Mouse (Mus musculus): ENCODE measurements around the gene Stk32b.

The Stk32b gene

DNA sequence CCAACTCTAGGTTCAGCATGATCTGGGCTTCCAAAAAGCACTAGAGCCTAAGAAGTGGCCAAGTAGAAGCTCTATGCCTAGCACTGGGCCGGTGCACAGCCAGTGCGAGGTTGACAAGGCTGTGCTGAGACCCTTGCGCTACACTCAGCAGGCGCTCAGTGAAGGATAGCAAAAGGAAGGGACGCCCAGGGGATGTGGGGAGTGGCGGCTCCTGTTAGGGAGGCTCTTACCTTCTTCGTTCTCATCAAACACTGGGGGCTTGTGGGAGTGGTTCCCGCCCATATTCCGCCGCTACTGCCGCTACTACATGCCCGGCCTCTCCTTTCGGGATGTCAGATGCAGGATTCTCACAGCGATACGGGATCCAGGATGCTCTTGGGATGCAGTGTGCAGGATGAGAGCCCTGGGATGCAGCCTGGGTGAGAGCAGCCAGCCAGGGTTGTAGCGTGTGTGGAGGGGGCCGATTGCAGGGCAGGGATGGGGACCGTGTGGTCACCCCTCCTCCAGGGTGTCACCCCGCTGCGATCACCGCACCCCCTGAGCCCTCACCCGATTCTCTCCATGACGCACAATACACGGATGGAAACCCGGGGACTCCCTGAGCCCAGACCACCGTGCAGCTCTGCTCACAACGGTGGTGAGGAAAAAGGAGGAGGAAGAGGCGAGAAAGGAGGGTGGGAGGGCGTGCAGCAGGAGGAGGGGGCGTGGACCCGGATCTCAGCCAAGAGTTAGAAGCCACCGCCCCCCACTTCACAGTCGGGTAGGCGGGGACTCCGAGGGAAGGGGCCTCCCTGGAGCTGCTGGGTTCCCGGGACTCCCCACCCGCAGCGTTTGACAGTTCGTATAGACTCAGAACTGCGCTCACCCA lies at the start of gene Stk32b:
Stk32b (minus strand) TSS at position 667 of the 868 bp plus-strand sequence.
- peak; percentile 35 for ATAC-seq (ENCODE audit: low TSS enrichment)

DNA sequence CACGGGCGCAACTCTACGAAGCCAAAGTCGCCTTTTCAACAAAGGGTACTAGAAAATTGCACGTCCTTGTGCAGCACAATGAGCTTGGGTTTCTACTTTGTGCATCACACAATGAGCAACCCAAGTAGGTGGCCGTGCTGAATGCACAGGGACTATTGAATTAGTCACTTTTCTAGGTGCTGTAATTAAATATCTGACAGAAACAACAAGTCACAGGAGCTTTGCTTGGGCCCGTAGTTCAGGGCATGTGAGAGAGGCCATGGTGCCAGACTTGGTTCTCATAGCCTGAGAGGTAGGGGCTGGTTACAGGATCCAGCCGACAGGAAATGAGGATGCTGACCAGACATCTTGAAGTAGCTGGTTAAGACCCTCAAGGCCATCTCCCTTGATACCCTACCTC lies 48.9 kb upstream of the Stk32b start:
- ATAC-seq (ENCODE audit: low TSS enrichment), result no peak

DNA sequence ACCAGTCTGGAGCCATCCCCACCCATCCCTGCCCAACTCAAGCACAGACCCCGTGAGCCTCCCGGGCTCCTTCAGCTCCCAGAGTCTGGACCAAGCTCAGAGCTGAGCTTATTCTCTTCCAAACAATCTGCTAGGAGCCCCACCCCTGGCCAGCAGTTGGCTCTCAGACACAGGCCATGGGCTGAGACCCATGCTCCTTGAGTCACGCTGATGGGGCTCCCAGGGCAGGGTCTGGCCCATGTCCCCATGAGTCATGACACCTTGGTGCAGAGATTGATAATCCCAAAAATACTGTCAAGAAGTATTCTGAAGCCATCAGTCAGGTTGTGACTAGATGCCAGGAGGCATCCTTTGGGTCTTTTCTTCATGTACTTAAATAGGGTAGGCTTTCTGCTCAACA lies 45.1 kb upstream of the Stk32b start:
- no peak for ATAC-seq (ENCODE audit: low TSS enrichment)

DNA sequence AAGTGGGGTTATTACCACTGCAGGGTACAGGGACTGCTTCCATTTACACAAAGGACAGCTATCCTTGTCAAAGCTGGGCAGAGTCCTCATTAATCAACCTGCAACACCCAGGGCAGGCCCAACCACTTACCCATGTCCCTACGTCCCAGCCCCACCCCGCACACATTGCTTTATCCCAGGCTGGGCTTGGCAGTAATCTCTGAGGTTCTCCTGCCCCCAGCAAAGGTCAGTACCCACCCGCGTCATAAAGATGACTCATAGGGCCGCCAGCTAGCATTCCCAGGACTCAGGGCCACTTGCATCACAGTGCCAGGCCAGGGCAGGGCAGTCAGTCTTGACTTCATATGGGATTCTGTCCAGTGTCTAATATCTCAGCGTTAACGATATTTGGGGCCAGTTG lies 36.4 kb upstream of the Stk32b start:
- no peak for ATAC-seq (ENCODE audit: low TSS enrichment)

DNA sequence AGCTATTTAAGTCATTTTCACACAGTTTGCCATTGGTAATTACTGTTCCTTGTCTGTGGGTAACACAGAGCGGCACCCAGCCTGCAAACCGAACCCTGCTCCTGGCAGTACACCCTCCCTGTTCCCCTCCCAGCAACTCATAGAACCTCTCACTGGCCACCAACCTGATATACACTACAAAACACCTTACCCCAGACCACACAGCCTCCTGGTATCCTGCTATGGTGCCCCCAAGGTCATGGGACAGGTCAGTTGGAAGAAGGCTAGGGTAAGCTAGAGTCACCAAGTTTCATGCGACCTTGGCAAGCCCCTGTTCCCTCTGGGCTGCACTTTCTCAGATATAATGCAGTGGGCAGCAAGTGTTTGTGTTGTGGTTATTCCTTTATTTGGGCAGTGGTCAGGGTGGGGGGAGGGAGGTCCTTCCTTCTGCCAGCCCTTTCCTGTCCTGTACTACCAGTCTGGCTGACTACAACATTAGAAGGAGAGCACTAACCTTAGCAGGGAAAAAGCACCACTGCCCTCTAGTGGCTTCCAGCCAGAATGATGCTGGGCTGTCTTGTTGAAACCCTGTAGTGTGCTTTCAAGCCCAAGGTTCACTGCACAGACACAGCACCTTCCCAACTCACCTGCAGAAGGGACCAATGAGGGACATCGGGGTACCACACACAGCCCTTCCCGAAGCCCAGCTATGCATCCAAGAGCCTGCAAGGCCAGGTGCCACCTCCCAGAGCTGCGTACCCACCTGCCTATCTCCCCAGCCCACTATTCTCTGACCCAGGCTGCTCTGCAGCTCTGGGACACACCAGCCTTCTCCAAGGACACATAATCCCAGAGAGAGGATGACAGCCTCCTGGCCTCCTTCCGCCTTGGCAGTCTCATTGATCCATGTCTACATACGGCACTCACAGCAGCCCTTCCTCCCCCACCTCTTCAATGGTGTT lies 35.3 kb upstream of the Stk32b start:
- ATAC-seq (ENCODE audit: low TSS enrichment), result peak; percentile 98

DNA sequence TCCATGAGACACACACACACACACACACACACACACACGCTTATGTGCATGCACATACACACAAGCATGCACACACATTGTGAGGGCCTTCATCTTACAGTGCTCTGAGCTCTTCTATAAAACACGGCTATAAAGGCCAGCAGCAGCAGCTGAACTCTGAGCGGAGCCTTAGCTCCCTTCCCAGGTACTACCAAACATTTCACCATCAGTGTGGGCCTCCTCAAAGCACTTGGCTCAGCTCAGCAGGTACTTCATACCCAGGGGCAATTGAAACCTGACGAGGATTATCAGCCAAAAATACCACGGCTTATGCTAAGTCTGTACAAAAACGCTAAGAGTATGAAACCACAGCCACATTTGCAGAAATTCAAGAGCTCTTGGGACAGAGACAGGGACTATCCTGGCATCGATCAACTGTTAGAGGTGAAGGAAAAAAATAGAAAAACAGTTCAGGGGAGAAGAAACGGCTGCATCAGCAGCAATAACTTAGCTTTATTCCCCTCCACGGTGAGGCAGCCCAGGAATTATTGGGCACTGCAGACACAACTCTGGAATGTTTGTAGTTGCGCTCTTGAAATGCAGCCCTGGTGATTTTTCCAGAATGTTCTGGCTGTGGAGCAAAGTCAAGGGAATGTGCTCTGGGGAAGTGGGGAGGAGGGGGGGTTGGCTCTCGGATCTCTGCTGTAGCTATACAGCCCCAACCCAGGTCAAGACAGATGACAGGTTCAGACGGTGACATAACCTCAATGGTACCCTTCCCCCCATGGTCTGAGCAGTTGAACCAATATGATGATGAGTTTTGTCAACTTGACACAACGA lies 27.1 kb upstream of the Stk32b start:
- ATAC-seq (ENCODE audit: low TSS enrichment), result no peak

DNA sequence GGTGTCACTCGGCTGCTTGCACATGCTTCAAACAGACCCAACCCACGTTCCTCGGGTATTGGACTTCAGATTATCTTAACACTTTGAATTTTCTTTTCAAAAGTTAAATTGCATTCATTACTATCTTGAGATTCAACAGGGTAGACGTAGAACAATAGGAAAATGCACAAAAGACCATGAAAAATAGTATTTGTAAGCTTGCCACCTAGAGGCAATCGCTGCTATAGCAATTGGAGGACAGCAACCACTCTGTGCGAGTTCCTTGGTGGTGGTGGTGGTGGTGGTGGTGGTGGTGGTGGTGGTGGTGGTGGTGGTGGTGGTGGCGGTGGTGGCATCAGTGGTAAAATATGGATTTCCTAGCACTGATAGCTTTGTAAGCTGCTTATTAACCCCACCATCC lies 19.2 kb upstream of the Stk32b start:
- no peak for ATAC-seq (ENCODE audit: low TSS enrichment)

DNA sequence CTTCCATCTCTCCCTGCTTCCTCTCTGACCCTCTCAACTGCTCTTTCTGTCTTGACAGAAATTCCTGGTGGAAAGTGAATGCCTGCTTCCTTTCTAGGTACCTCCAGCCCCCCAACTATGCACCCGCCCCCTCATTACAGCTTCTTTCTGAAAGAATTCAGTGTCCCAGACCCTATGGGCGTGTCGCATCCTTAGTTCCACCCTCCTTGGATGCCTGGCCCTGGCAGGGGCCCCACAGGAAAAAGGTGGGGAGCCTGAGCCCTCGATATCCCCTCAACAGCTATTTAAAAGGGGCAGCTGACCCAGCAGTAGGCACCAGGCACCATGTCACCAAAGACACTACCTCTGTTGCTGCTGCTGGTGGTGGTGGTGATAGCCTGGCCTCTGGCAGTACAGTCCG lies 18.3 kb upstream of the Stk32b start, which contains the start of gene Cytl1:
Cytl1 (plus strand) TSS at position 296 of the 400 bp plus-strand sequence.
- no peak for ATAC-seq (ENCODE audit: low TSS enrichment)

DNA sequence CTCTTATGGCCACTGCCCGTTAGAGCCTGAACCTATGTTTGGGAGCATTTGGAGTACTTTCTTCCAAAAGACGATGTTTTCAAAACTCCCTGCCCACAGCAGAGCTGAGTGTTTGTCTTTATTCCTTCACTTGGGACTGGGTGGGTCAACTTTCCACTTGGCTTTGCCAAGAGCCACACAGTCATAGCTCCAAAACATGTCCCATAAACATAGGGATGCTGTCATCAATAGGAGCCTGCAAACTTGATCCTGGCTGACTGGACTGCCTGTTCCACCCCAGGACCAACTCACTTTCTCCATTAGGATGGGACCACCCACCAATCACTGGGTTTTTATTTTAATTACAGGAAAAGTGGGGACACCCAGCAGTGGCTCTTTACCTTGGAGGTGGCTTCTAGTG lies 13.8 kb upstream of the Stk32b start:
- no peak for ATAC-seq (ENCODE audit: low TSS enrichment)

DNA sequence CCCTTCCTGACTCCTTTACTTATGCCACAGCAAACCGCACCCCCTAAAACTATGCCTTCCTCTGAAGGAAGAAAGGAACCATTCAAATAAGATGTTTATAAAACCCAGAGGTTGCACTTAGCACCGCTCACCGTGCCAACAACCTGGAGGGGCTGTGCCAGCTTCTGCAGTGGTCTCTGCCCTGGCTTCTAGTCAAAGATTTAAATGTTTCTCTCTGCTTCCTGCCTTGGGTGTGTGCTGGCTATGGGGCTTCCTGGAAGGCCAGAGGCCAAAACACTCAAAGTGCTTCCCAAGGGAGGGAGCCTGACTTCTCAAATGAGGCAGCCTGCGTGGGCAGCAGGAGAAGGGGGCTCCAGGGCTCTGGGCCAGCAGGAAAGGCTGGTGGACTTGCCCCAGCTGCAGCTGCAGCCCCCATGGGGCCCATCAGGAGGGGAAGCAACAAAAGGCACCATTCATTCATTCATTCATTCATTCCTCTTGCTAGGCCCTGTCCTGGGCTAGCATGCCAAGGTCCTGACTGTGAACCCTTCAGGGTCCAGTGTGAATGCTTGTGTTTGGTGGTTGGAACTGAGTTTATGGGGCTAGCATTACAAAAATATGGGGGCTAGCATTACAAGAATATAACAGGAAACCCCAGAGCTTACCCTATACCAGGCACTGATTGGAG lies 8.4 kb upstream of the Stk32b start:
- ATAC-seq (ENCODE audit: low TSS enrichment), result no peak

DNA sequence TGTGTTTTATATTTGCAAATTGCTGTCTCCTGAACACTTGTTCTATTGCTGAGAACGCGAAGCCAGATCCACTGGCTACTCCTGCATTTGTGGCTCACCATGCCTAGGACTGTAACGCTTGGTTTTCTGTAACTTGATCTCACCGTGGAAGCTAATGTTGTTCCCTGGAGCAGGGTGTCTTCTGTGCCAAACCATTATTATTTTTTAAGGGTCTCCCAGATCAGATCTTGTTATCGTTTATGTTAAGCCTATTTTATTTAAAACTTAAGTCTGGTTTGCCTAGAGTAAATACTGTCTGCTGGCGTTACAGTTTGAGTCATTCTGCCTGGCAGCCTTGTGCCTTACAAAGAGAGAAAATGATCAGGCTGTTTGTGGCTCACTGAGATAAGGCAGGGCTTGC lies 3.7 kb upstream of the Stk32b start:
- ATAC-seq (ENCODE audit: low TSS enrichment), result peak; percentile 48

DNA sequence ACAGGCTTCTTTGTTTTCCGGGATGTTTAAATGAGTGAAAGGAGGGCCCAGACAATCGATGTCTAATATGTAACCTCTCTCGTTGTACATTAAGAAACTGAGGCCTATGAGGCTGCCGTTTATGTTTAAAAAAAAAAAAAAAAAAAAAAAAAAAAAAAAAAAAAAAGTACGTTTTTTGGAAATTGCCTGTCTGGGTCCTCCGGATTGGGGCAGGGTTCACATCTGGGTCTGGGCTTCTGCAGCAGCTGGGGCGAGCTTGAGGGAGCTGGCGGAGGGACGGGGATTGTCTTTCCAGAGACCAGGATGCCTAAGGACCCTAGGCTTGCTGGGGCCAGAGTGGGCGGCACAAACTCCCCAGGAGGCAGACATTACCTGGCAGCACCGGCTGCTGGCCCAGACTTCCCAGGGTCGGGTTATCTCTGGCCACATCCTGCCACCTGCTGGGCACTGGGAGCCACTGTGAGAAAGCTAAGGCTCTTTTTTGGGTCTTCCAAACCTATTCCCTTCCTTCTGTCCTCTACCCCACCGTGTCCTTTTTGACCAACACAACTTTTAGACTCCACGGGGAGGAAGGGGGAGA lies 503 bp upstream of the Stk32b start:
- ATAC-seq (ENCODE audit: low TSS enrichment), result peak; percentile 64

DNA sequence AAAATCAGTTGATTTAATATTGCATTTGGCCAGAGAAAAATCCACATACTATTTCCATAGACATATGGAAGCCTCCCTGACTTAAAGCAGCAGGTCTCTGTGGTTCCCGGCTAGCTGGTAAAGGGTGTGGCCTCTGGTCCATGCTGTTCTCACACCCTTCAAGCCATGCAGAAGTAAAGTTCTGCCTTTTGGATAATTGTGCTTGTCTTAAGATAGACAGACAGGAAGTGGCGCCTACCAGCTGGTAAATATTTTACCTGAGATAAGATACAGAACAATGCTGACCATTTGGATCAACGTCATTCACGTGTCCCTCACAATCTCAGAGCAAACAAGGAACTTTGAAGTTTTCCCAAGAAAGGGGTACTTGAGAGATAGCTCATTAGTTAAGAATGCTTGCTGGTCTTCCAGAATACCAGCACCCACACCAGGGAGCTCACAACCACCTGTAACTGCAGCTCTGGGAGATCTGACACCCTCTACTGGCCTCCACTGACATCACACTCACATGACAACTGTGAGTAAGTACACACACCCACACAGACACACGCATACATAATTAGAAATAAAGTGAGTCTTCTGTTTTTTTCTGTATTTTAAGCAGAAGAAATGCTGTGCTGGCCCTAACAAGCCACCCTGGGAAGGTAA lies 7.6 kb downstream of the Stk32b start:
- no peak for ATAC-seq (ENCODE audit: low TSS enrichment)

DNA sequence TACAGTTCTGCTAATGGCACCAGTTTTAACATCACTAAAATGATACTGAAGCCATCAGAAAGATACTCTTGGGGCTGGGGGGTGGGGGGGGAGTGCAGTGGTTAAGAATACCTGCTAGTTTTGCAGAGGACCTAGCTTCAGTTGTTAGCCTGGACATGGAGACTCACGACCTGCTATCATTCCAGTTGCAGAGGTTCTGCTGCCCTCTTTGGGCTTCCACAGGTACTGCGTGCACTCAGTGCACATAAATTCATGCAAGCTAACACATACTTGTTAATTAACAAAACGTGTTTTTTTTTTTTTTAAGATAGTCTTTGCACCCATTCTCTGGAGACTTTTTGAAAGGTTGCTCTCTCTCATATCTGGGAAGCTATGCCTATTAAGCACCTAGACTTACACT lies 8.8 kb downstream of the Stk32b start:
- no peak for ATAC-seq (ENCODE audit: low TSS enrichment)

DNA sequence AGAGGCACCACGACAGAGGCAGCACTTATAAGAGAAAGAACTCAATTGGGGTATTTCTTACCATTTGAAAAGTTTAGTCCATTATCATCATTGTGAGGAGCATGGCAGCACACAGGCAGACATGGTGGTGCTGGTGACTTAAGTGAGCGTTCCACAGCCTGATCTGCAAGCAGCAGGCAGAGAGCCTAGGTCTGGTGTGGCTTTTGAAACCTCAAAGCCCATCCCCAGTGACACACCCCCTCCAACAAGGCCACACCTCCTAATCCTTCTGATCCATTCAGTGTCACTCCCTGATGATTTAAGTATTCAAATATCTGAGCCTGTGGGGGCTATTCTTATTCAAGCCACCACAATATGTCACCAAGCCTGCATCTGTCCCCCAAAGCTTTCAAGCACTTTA lies 12.0 kb downstream of the Stk32b start:
- no peak for ATAC-seq (ENCODE audit: low TSS enrichment)

DNA sequence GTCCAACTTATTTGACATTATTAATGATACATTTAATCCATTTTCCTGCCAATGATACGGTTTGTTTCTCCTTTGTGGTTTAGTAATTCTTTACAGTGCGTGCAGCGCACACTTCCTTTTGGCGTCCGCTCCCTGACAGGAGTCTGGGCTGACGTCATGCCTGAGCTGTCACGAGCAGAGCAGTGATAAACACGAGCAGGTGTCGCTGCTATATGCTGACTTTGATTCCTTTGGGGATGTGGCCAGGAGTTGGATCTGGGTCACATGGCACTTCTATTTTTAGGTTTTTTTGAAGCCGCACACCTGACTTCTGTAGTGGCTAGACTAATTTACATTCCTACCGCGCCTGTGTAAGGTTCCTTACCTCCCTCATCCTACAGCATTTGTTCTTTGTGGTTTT lies 17.2 kb downstream of the Stk32b start:
- no peak for ATAC-seq (ENCODE audit: low TSS enrichment)

DNA sequence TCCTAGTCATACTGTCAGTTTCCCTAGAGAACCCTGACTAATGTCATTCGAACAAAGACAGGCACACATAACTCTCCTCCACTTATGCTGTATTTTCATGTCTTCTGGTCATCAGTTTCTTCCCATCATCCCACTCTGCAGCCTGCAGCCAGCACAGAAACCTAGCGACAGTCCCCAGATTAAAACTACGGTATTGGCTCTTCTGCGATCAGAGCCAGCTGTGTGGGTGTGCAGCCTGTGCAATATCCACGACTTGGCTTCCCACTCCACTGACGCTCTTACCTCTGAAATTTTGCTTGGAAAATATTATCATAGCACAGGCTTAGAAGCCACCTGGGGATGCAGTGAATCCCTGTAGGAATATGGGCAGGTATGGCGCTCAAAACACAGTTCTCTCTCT lies 19.7 kb downstream of the Stk32b start:
- peak; percentile 83 for ATAC-seq (ENCODE audit: low TSS enrichment)

DNA sequence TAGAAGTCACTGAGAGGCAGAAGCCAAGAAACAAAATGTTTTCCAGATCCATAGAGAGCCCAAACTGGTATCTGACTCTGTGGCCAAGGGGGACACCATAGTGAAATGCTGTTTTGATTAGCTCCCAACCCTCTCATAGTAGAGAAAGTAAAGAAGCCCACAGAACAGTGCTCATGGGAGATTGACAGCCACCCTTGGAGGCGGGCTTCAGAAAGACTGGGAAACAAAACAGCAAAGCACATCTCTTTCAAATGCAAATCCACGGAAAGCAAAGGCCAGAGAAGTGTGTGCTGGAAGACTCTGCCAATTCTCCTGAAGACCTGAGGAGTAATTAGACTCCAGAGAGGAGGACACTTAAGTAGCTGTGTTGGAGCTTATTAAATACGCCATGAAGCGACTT lies 21.2 kb downstream of the Stk32b start:
- ATAC-seq (ENCODE audit: low TSS enrichment), result no peak

DNA sequence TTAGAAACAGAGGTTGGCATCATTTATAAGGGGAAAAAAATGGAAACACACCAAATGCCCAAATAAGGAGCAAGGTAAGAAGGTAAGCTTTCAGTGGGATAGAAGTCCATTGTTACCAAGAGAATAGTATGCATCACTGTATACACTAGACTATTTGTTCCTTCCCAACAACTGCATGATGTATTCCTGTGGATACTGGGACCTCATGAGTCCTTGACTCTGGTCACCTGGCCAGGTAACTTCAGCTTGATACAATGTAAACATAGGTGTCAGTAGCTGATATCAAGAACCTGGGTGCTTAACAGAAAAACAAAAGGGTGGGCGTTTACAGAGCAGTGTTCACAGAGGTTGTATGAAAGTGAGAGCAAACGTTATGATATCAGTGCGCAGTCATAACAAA lies 24.2 kb downstream of the Stk32b start:
- ATAC-seq (ENCODE audit: low TSS enrichment), result no peak

DNA sequence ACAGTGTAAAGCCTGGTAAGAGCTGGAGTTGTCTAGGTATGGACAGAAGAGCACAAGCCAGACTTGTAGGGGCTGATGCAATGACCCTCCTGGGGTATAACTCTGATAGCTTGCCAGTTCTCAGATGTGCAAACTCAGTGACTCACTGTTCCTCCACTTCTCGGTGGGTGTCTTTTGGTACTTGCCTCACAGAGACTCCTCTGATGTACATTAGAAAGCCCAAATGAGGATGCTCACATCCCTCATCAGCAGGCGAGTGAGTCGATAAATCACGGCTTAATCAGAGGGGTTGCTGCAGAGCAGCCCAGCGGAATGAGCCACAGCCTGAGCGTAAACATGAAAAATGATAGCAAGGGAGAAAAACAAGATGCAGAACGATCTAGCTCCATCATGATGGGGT lies 46.2 kb downstream of the Stk32b start:
- peak; percentile 64; the same call in 1 of the 2 replicates for ATAC-seq (ENCODE audit: low TSS enrichment)

Measured in frontal cortex, adult (tissue).